Mouse (Mus musculus) embryonic fibroblast, embryonic 13.5 days (primary cell): ENCODE measurements around the gene Kif1b.

Experiments
- CTCF ChIP-seq: IDR thresholded peaks from 2 replicates; pipeline ENCODE4 v1.5.1; 2011; ENCODE audit warnings: mild to moderate bottlenecking, control low read depth, low read length, moderate library complexity, borderline replicate concordance; ENCODE audit not compliant: insufficient read depth
- POLR2A ChIP-seq: IDR thresholded peaks from 2 replicates; pipeline ENCODE4 v1.6.1; 2011; ENCODE audit warnings: low read depth, mild to moderate bottlenecking, control low read depth, low read length, moderate library complexity

- no peak for TF ChIP-seq CTCF
- TF ChIP-seq POLR2A, result no peak
These were observed 157.9 kb downstream of the Kif1b start for GRCm38 (mm10) chr4:149149611-149150010.
